Mouse (Mus musculus): ENCODE measurements around the gene Tmem255b.

The Tmem255b gene

GRCm38 (mm10) chr8:13448145-13448544, 13.2 kb downstream of the Tmem255b start:
- DNase-seq (ENCODE audit: low spot score) = peak; percentile 66

GRCm38 (mm10) chr8:13451747-13452277, 16.8 kb downstream of the Tmem255b start:
- no peak for DNase-seq (ENCODE audit: low spot score)

- peak; percentile 32 for DNase-seq (ENCODE audit: low spot score)
These were observed 19.5 kb downstream of the Tmem255b start for GRCm38 (mm10) chr8:13454341-13455113.

GRCm38 (mm10) chr8:13455295-13455694, 20.3 kb downstream of the Tmem255b start:
- DNase-seq (ENCODE audit: low spot score) = peak; percentile 62

- no peak for DNase-seq (ENCODE audit: low spot score)
These were observed 24.4 kb downstream of the Tmem255b start for GRCm38 (mm10) chr8:13459431-13459830.

- DNase-seq (ENCODE audit: low spot score) = no peak
These were observed 26.2 kb downstream of the Tmem255b start for GRCm38 (mm10) chr8:13461085-13461765.

- peak; percentile 72 for DNase-seq (ENCODE audit: low spot score)
These were observed 26.9 kb downstream of the Tmem255b start for GRCm38 (mm10) chr8:13461843-13462242.

GRCm38 (mm10) chr8:13462392-13462791, 27.4 kb downstream of the Tmem255b start:
- no peak for DNase-seq (ENCODE audit: low spot score)

- no peak for DNase-seq (ENCODE audit: low spot score)
These were observed 30.3 kb downstream of the Tmem255b start for GRCm38 (mm10) chr8:13465324-13465723.

GRCm38 (mm10) chr8:13466989-13467388, 32.0 kb downstream of the Tmem255b start:
- DNase-seq (ENCODE audit: low spot score) = no peak

- DNase-seq (ENCODE audit: low spot score) = no peak
These were observed 33.7 kb downstream of the Tmem255b start for GRCm38 (mm10) chr8:13468737-13469136.

- no peak for DNase-seq (ENCODE audit: low spot score)
These were observed 36.5 kb downstream of the Tmem255b start for GRCm38 (mm10) chr8:13471484-13471883.

GRCm38 (mm10) chr8:13472284-13472683, 37.3 kb downstream of the Tmem255b start:
- peak; percentile 28 for DNase-seq (ENCODE audit: low spot score)

GRCm38 (mm10) chr8:13475892-13476291, 40.9 kb downstream of the Tmem255b start:
- DNase-seq (ENCODE audit: low spot score) = no peak

GRCm38 (mm10) chr8:13481089-13481554, 46.1 kb downstream of the Tmem255b start:
- no peak for DNase-seq (ENCODE audit: low spot score)

GRCm38 (mm10) chr8:13481596-13481995, 46.6 kb downstream of the Tmem255b start:
- DNase-seq (ENCODE audit: low spot score) = no peak

- no peak for DNase-seq (ENCODE audit: low spot score)
These were observed 47.3 kb downstream of the Tmem255b start for GRCm38 (mm10) chr8:13482101-13482801.

GRCm38 (mm10) chr8:13483191-13483590, 48.2 kb downstream of the Tmem255b start:
- DNase-seq (ENCODE audit: low spot score) = no peak

GRCm38 (mm10) chr8:13489351-13489750, 54.4 kb downstream of the Tmem255b start:
- no peak for DNase-seq (ENCODE audit: low spot score)

GRCm38 (mm10) chr8:13489986-13490910, 55.3 kb downstream of the Tmem255b start:
- no peak for DNase-seq (ENCODE audit: low spot score)

- no peak for DNase-seq (ENCODE audit: low spot score)
These were observed 56.6 kb downstream of the Tmem255b start for GRCm38 (mm10) chr8:13491491-13492010.
